Mouse (Mus musculus): ENCODE measurements at regions not wholly inside any gene's neighbourhood (a gene's known extent, or its start where the extent isn't known, plus 50 kb on each side); places are given as distances from the start of the nearest gene placed in this dataset.

DNA sequence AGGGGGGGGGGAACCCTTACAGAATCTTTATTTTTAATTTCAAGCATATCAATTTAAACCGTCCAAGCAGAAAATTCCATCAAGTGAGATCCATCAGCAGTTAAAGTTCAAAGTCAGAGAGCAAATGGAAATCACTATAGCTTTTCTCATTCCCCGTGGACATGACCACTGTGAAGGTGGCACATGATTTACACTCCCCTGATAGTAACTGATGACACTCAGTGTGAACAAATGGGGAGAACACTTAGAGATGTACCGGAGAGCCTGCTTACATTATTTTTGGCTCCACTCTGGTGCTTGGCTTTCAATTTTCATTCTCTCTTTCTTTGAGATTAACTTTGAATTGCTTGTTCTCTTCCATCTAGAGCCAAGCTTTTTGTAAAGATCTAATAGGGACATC is 140.0 kb downstream of the Gm11146 start:
- ATAC-seq (replicated peaks; ENCODE audit: poor library complexity, severe bottlenecking), result no peak

DNA sequence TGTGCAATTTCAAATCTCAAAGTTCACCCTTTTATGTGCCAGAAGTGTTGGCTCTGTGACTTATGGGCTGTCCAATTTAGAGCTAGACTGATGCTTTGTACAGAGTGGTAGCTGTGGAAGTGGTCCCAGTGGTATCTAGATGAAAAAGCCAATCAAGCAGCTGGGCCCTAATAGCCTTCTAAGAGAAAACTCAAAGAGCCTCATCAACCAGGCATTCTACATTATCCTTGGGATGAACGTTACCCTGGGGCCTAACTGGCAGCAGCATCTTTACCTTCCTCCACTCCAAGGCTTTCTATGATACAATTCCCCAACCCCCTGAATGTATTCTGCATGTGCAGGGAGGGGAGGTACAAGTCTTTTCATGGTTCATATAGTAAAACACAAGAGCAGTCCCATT is 140.4 kb downstream of the Gm11146 start:
- no peak for ATAC-seq (replicated peaks; ENCODE audit: poor library complexity, severe bottlenecking)

DNA sequence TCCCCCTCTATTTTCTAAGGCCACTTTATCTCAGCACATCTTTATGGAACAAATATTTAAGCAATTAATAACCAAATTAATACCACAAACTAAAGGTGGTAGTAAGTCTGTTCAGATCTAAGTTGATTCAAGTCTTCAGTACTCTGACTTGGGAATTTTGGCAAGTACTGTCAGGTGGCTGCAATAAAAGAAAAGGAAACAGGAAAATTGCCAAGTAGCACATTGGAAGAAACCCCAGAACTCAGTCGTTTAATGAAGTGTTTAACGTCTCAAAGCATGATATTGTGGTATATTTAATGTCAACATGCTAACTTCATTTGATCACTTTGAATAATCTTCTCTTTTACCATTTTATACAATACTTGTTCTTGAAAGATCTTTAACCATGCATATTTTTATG is 142.2 kb downstream of the Gm11146 start:
- no peak for ATAC-seq (replicated peaks; ENCODE audit: poor library complexity, severe bottlenecking)

DNA sequence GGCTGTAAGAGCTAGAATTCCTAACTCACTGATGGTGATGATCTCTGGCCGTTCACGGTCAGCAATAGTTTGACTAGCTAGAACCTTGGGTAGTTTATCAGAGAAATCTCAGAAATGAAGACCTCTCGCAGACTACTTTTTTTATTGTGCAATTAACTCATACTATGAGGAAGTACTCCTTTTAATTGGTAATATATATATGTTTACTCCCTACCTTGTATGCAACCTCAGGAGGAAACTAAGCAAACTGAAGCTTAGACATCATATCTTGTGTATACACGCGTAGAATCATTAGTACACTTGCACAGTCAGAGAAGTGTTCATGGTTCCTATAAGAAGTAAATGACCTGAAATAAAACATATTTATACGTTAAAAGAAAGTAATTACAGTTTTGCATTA is 157.2 kb downstream of the Gm11146 start:
- ATAC-seq (replicated peaks; ENCODE audit: poor library complexity, severe bottlenecking), result peak; percentile 52

DNA sequence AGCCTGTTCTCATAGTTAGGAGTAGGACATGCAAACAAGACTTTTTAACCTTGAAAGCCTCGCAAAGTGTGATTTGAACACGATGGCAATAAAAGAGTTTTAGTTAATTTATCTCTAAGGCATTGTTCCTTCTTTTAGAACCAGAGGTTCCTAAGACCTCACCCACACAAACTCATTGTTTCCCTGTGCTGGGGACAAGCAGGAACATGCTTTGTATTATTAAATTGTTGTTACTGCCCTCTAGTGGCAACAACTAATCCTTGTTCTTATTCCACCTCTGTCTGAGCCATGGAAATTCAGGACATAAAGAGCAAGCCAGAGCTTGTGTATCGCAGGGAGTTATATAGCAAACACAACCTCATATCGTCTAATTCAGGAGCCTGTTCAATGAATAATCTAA is 157.9 kb downstream of the Gm11146 start:
- peak; percentile 85 for ATAC-seq (replicated peaks; ENCODE audit: poor library complexity, severe bottlenecking)

DNA sequence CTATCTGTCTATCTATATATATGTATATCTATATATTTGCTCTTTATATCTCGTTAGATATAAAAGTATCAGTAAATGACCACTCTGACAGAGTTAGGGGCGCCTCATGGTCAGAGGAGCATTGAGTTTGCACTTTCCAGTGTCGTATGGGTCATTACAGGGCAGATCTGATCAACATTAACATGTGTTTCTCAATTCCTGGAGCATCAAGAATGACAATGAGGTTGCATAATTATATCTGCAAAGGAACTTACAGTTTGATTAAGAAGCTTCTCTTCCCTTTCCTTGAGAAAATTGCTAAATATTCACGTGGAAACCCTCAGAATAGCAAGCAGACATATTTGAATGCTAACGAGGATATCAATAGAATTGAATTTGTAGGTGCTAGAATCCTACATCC is 158.6 kb downstream of the Gm11146 start:
- ATAC-seq (replicated peaks; ENCODE audit: poor library complexity, severe bottlenecking), result peak; percentile 69

DNA sequence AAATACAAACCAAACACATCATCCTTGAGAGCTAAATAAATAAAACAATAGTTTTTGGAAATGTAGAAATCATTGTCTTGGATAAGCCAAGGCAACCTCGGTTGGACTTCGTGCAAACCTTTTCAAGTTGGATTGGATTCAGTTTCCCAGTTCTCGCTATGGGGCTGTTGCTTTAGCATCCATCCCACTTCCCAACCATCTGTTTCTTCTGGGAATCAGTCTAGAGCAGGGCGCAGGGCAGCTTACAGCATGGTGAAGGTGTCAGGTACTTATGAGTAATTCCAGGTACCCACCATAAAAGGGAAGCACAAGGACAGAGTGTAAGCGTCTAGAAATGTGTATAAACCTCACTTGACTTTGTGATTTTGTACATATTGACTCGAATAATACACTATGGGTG is 159.0 kb downstream of the Gm11146 start:
- no peak for ATAC-seq (replicated peaks; ENCODE audit: poor library complexity, severe bottlenecking)

DNA sequence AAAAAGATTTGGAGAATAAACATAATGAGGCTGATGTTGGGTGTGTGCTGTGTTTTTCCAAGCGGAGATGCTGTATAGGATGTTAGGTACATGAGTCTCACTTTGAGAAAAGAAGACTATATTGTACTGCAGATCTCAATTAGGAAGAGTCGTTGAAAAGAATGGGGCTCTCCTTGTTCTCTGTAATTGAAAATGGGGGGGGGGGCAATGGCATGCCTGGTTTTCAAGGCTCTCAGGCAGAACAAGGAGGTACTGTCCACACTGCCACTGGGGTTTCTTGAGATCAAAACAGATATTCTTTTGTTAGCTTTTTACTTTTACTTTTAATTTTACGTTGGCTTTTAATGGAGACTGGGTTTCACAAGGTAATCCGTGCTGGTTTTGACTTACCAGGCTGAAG is 170.5 kb downstream of the Gm11146 start:
- no peak for ATAC-seq (replicated peaks; ENCODE audit: poor library complexity, severe bottlenecking)

DNA sequence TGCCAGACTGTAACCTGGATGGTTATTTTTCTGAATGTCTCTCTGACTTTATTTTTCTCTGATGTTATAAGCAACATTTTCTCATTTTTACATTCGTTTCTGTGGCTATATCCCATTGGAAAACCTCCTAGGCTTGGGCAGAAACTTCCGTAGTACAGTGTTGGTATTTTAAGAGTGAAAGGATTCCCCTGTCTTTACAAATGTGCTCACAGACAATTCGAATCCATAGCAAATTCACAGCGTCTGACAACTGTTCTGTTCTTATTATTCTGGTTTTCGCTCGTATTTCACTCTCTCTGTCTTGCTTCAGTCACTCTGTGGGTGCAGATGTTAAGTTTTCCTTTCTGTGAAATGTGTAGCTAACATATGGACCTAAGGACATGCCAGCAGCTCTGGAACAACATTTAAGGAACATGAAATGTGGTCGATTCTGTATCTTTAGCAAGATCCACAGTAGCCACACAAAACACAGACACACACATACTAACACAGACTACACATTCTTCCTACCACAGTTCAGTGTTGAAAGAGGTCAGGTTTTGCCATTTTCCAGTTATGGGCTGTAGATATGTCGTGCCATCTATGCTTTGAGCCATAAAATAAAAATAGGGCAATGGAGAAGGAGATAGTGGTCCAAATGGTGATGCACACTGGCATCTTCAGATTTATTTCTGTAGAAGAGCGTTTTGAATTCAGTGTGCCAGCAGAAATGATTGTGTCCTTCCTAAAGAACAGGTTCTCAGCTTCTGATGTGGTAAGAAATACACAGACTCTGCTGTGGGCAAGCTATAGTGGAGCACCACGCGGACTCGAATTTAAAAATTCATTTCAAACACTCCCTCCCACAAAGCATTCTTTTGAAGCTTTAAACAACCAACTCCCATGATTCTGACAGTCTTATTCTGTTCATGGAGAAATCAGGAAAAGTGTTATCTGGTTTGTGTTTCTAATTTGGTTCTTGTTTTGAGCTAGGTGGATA is 179.2 kb downstream of the Gm11146 start:
- no peak for ATAC-seq (replicated peaks; ENCODE audit: poor library complexity, severe bottlenecking)

DNA sequence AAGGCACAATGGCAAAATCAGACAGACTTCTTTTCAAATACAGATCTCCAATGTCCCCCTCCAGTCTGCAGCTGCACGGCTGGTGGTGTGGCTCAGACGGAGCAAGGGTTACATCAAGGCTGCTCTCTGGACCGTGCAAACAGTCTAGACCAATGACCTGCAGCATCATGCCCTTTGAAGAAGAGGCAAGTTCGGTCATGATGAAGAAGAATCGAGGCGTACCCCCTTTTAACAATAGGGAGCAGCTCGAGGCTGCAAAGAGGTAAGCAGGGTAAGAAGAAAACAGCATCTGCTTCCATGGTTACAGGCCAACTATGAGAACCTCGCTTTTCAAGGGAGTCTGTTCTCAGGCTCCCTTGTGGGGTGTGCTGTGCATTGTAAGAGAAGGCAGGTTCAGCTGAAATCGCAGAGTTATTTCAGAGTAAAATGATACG is 180.3 kb downstream of the Gm11146 start:
- no peak for ATAC-seq (replicated peaks; ENCODE audit: poor library complexity, severe bottlenecking)

DNA sequence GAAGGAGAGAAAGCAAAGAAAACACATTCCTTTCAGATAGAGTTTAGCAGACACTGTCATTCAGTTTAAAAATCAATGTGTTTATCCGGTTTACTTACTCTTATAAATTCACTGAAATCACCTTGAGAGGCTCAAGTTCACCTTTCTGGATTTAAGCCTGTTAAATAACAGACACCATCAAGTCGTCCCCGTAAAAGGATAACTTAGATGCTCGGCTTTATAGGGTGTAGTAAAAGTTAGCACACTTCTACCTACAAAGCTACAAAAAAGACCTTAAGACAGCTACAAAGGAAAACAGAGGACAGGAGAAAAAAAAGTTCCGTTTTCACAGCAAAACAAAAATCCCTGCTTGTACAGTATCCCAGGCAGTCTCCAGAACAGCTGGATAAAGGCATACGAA is 180.9 kb downstream of the Gm11146 start:
- ATAC-seq (replicated peaks; ENCODE audit: poor library complexity, severe bottlenecking), result no peak

DNA sequence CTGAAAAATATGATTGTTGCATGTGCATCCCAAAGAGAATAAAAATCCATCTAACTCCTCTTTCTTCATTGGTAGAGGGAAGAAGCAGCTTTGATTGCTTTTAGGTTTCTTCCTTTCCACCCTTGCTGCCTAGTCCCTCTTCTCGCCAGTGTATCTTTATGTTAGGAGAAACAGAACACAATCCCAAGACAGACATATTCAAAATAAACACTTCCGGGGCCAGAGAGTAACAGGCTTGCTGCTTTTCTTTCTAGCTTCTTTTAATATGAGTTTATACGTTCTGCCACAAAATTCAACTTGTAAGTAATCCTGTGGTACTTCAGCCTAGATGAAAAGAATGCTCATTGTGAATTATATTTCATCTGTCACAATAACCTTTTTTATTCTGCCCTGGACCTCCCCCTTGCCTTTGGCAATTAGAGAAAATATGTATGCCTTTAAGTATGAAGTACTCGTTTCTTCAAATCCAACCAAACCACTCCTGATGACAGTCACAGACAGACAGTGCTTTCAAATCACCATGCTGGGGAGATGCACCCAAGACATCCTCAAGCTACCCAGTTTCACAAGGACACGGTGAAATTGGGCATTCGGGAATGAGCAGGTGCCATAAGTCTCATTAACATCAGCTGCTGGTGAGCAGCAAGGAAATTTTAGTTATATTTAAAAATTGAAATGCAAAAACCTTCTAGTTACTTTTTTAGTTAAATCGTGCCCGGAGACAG is 181.6 kb downstream of the Gm11146 start:
- ATAC-seq (replicated peaks; ENCODE audit: poor library complexity, severe bottlenecking), result no peak

DNA sequence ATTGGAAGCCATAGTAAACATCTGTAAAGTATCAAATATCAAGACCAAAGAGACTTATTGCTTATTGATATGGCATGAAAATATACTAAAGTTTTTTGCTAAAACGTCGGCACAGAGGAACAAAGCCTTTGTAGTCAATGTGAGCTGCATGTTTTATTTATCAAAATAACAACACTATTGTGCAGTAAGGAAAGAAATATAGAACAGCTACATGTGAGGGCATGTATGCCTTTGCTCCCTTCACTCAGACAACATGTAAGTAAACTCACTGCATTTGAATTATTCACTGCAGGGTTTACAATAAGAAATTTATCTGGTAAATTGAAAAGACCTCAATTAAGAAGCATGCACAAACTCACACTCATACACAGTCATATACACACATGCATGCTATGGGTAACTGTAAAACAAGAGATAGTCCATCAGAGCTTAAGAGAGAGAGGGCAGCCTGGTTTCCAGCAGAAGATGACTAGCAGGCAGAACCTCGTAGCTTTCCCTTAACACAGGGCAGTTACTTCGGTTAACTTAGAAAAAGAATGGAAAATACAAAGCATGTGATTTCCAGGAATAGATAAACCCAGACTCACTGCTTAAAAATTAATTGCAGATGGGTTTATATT is 182.7 kb downstream of the Gm11146 start:
- ATAC-seq (replicated peaks; ENCODE audit: poor library complexity, severe bottlenecking), result no peak

DNA sequence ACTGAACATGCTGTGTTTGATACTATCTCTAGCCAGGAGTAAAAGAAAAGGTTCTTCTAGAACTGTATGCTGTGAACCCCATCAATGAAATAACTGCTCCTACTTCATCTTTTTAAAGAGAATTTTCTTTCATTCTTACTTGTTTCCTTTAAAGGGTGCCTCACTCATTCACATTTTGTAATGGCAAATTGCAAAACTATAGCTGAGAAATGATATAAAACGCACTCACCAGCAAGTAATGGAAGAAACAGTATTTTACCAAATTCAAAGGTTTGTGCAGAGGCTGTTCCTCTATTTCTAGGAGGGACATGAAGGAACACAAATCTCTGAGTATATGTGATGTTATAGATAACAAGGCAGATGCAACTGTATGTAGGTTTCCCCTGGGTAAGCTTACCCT is 183.4 kb downstream of the Gm11146 start:
- no peak for ATAC-seq (replicated peaks; ENCODE audit: poor library complexity, severe bottlenecking)

DNA sequence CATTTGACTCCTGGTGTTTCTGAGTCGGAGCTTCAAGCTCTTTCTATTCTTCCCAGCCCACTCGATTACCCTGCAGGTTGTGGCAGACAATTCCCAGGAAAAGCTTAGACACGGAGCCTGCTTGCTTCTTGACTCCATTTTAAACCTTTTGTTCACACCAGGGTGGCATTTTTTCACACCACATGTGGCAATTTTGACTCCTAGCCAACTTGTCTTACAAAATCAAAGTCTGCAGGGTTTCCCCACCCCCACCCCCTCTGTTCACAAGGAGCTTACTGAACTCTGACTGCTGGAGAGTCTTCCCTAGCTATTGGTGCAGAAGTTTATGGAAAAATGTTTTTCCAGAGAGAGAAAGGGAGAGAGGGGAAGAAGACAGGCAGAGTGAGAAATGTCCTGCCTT is 184.1 kb downstream of the Gm11146 start:
- ATAC-seq (replicated peaks; ENCODE audit: poor library complexity, severe bottlenecking), result peak; percentile 35; the same call in 1 of the 2 replicates

DNA sequence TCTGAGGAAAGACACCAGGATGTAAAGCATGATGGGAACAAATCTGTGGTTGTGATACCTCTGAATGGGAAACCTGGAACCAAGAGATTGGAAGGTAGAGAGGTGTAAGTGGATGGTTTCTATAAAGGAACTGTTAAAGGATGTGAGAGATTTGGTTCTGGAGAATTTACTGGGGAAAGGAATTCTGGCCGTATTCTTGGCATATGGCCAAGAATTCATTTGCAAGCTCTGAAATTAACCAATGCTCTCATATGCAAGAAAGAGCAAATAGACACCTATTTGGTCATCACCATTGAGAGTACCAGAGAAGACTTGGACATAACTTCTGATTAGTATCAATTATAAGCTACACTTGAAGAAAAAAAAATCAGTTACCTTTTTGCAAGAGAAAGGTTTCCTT is 187.3 kb downstream of the Gm11146 start:
- no peak for ATAC-seq (replicated peaks; ENCODE audit: poor library complexity, severe bottlenecking)

DNA sequence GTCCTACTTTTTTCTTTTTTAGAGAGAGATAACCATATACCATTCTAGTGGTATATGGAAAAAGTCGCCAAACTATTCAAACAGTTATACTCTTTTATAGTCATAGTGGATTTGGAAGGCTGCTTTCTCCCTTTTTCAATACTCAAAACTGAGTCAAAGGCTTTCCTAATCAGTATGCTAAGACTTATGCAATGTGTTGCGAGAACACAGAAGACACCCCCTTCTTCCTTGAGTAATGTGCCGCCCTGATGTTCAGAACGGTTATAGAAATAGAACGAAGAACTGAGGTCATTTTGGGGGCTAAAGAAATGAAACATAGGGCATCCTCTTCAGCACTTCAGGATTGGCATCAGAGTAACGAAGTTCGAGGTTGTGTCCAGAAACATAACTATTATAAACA is 192.7 kb downstream of the Gm11146 start:
- peak; percentile 71 for ATAC-seq (replicated peaks; ENCODE audit: poor library complexity, severe bottlenecking)

DNA sequence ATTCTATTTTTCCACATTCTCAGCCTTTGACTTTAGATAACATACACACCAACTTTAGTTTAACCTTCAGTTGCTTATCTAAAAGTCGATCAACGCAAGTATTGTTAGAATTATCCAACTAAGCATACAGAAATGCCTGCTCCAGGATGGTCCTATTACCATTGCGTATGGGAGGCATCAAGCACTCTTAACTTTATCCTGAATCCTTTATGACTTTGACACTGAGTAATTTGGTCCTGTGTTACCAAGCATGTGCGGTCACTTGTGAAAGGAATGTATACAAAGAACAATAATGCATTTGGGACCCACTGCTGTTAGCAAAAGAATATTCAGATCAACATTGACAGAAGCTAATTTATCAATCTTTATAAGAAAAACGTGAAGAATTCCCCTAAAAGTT is 194.9 kb downstream of the Gm11146 start:
- no peak for ATAC-seq (replicated peaks; ENCODE audit: poor library complexity, severe bottlenecking)

DNA sequence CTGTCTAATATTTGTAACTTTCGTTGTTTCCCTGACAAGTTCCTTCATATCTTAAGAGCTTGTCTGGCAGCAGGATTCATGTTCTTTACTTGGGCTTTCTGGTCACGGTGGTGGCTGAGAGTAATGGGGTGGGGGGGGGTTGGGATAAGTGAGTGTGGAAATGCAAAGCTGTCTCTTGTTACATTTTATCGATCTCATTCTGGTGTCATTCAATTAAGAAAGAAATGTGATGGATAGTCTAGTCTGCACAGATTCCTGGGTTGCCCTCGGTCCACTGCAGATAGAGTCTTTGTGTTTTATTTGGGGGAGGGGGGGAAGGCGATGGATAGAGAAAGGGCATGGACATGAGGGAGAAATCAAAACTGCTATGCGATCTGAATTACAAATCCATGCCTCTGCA is 196.0 kb downstream of the Gm11146 start:
- ATAC-seq (replicated peaks; ENCODE audit: poor library complexity, severe bottlenecking), result no peak

DNA sequence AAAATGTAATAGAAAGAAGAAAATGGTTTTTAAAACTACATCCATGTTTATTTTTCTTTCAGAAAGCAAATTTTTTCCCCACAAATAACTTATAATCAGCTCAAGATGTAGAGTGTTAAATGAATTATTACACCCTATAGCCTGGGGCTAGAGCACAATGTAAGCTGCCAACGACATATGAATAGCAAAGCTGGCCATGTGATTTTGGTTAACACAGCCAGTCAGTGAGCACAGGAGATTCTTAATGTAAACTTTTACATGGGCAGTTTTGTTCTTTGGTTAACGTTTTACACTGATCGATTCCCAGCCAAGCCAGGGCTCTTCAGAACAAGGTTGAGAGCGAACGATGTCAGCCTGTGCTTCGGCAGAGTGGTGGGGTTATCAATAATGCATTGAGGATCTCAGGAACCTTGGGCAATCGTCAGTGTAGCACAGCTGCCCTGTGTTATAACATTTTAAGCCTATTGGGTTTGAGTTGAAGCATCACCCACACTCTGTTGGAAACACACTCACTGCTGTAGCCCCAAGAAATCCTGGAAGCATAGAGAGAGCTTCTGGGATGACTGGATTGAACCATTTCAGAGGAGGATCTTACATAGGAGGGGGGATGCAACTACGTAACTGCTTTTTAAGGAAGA is 196.6 kb downstream of the Gm11146 start:
- ATAC-seq (replicated peaks; ENCODE audit: poor library complexity, severe bottlenecking), result no peak

All from granulocyte monocyte progenitor cell, adult 5-6 weeks (primary cell).